Comparison of ENCODE assay signal across 24 mouse cellular contexts in genomic region chr3:20864241-20864640, GRCm38 (mm10).
A peak's percentile ranks its signal among the peaks of the same experiment; 100 is the strongest.
DNase-seq lines count a peak whose midpoint lies in the region; ATAC-seq and TF ChIP-seq lines count a peak whose summit lies in the region.
"Had no signal": no experiment of that assay in that cellular context is flagged by ENCODE, and none has a peak within 500 bp of the region (broad histone marks: within the 10 kb centered on the region; RNA-seq: fewer than 3 reads in every experiment).

No protein-coding gene starts in this region.

- no peak overlapping the region for H3K4me3 ChIP-seq in CH12.LX (replicated peaks in 1 of 3; ENCODE audit: low read depth in 2 of 3, low read length in 2 of 3, poor library complexity in 1 of 3)
- H3K4me3 ChIP-seq in hindbrain, embryonic 14.5 days (replicated peaks; ENCODE audit: low read length), result no peak overlapping the region
- H3K4me3 ChIP-seq: embryonic facial prominence, embryonic 13.5 days; embryonic facial prominence, embryonic 15.5 days; erythroblast, embryonic 14.5 days; forebrain, embryonic 10.5 days; forebrain, embryonic 12.5 days had no signal

- peaks cover 3 to 8% of the 10 kb centered on the region in 2 experiments; a peak in 2 of 4 replicates for H3K4me1 ChIP-seq in CH12.LX (ENCODE audit: control insufficient read depth in 1 of 2, insufficient read depth in 2 of 2)
- no peaks in the 10 kb centered on the region for H3K4me1 ChIP-seq in hindbrain, embryonic 14.5 days (replicated peaks; ENCODE audit: control insufficient read depth, insufficient read depth, low read length)
- H3K4me1 ChIP-seq: embryonic facial prominence, embryonic 13.5 days; embryonic facial prominence, embryonic 15.5 days; forebrain, embryonic 10.5 days; forebrain, embryonic 12.5 days had no signal

- WGBS in hindbrain, embryonic 14.5 days, result 87% methylated on average over 2 of the region's 2 CpGs

- in situ Hi-C loops in CH12.LX (cut with MboI; ENCODE audit: low pct_ligation_motif_present, low pct_unique_long_range_greater_than_20kb, low sequenced_read_pairs), result no loop called here

- peak; percentile 41 for DNase-seq in A20 (ENCODE audit: low read depth, low spot score)
- peak; percentile 7 for DNase-seq in CD4-positive, CD25-positive, alpha-beta regulatory T cell, adult 2 months (ENCODE audit: low read depth, low spot score)
- DNase-seq in CH12.LX (ENCODE audit: extremely low read depth), result peak; percentile 51
- peak; percentile 2 for DNase-seq in induced T-regulatory cell, adult 2 months (ENCODE audit: low read depth)
- no peak for DNase-seq in right cerebral cortex, postnatal 10 days (ENCODE audit: low spot score in 2 of 2)
- DNase-seq in hindbrain, embryonic 14.5 days (ENCODE audit: low spot score), result no peak
- DNase-seq in retina, postnatal 1 day, result no peak
- DNase-seq: adrenal gland, adult 8-10 months; adrenal gland, postnatal 14 days; adrenal gland, postnatal 36 days; cerebellum, adult 11-12 months; cerebellum, adult 2 months; cerebellum, adult 9-11 months; cerebellum, postnatal 14 days; cerebellum, postnatal 36 days; embryo, embryonic 11 days had no signal

- TF ChIP-seq EP300 in CH12.LX (IDR thresholded peaks at IDR 0.05; ENCODE audit: low read length), result peak; percentile 80

- peak overlapping the region; percentile 50; the same call in 1 of the 2 replicates for H3K4me2 ChIP-seq in CH12.LX (ENCODE audit: insufficient read depth, low read depth, poor library complexity, severe bottlenecking)
- no peak overlapping the region for H3K4me2 ChIP-seq in hindbrain, embryonic 14.5 days (replicated peaks)
- H3K4me2 ChIP-seq: embryonic facial prominence, embryonic 13.5 days; embryonic facial prominence, embryonic 15.5 days; forebrain, embryonic 12.5 days had no signal

- peak overlapping the region; percentile 60 for H3K9ac ChIP-seq in CH12.LX (ENCODE audit: insufficient read depth, low read depth)
- H3K9ac ChIP-seq in hindbrain, embryonic 14.5 days, result no peak overlapping the region
- H3K9ac ChIP-seq: embryonic facial prominence, embryonic 13.5 days; embryonic facial prominence, embryonic 15.5 days; forebrain, embryonic 12.5 days had no signal

- ATAC-seq in hindbrain, embryonic 14.5 days (ENCODE audit: low FRiP score), result no peak
- no peak for ATAC-seq in megakaryocyte progenitor cell, adult 5-6 weeks (replicated peaks; ENCODE audit: poor library complexity)
- ATAC-seq: forebrain, embryonic 14.5 days; forebrain, embryonic 16.5 days had no signal

- no peaks in the 10 kb centered on the region for H3K27me3 ChIP-seq in CH12.LX (replicated peaks)
- no peaks in the 10 kb centered on the region for H3K27me3 ChIP-seq in hindbrain, embryonic 14.5 days (ENCODE audit: control insufficient read depth, insufficient read depth, low read length)
- H3K27me3 ChIP-seq: embryonic facial prominence, embryonic 13.5 days; embryonic facial prominence, embryonic 15.5 days; forebrain, embryonic 12.5 days had no signal

- no peaks in the 10 kb centered on the region for H3K79me2 ChIP-seq in CH12.LX (replicated peaks; ENCODE audit: control insufficient read depth, extremely low read depth, insufficient read depth, poor library complexity, severe bottlenecking)

- dilution Hi-C loops in CH12.LX (cut with MboI; ENCODE audit: extremely low pct_ligation_motif_present, extremely low pct_unique_long_range_greater_than_20kb, low sequenced_read_pairs), result no loop called here

- TF ChIP-seq RAD21 in CH12.LX (IDR thresholded peaks at IDR 0.05; ENCODE audit: low read depth, low read length), result no peak

- no peak for TF ChIP-seq POLR2A in CH12.LX (IDR thresholded peaks at IDR 0.05; ENCODE audit: low read depth, low read length)

- H3K27ac ChIP-seq in CH12.LX (ENCODE audit: insufficient read depth, low read depth), result peak overlapping the region; percentile 93
- H3K27ac ChIP-seq in hindbrain, embryonic 14.5 days, result no peak overlapping the region
- H3K27ac ChIP-seq: embryonic facial prominence, embryonic 13.5 days; embryonic facial prominence, embryonic 15.5 days; forebrain, embryonic 10.5 days; forebrain, embryonic 12.5 days had no signal

- no peaks in the 10 kb centered on the region for H3K9me3 ChIP-seq in CH12.LX (replicated peaks; ENCODE audit: low read length)
- H3K9me3 ChIP-seq in hindbrain, embryonic 14.5 days (ENCODE audit: control insufficient read depth, low read length), result no peaks in the 10 kb centered on the region
- H3K9me3 ChIP-seq: embryonic facial prominence, embryonic 15.5 days; forebrain, embryonic 10.5 days; forebrain, embryonic 12.5 days had no signal

- no peaks in the 10 kb centered on the region for H3K36me3 ChIP-seq in CH12.LX (replicated peaks in 1 of 2; ENCODE audit: control insufficient read depth in 1 of 2, insufficient read depth in 1 of 2, low read length in 1 of 2)
- no peaks in the 10 kb centered on the region for H3K36me3 ChIP-seq in hindbrain, embryonic 14.5 days (replicated peaks; ENCODE audit: control insufficient read depth, insufficient read depth)
- H3K36me3 ChIP-seq: embryonic facial prominence, embryonic 13.5 days; embryonic facial prominence, embryonic 15.5 days; forebrain, embryonic 10.5 days; forebrain, embryonic 12.5 days had no signal

- no peak for TF ChIP-seq CTCF in CH12.LX (conservative IDR thresholded peaks at IDR 0.05 in 1 of 2, IDR thresholded peaks at IDR 0.05 in 1 of 2; ENCODE audit: low read depth in 2 of 2, low read length in 2 of 2)

TF ChIP-seq in CH12.LX, 34 proteins besides CTCF, POLR2A, EP300 and RAD21:
- TF ChIP-seq JUN (IDR thresholded peaks at IDR 0.05; ENCODE audit: insufficient read depth, low read depth, low read length) (peak; percentile 48; the same call in 1 of the 2 replicates), ZC3H11A (IDR thresholded peaks at IDR 0.05; ENCODE audit: low read depth, low read length) (no peak), RCOR1 (conservative IDR thresholded peaks at IDR 0.05; ENCODE audit: low read depth, low read length) (no peak), ZNF384 (IDR thresholded peaks at IDR 0.05; ENCODE audit: low read depth, low read length) (peak; percentile 70), IRF4 (IDR thresholded peaks at IDR 0.05; ENCODE audit: low read depth, low read length) (peak; percentile 85), JUND (conservative IDR thresholded peaks at IDR 0.05; ENCODE audit: low read depth, low read length) (peak; percentile 66), MAFK (IDR thresholded peaks at IDR 0.05; ENCODE audit: insufficient replicate concordance, low read length) (peak; percentile 77; the same call in 1 of the 2 replicates), BHLHE40 (IDR thresholded peaks at IDR 0.05; ENCODE audit: low read depth, low read length) (peak; percentile 37; the same call in 1 of the 2 replicates), USF1 (IDR thresholded peaks at IDR 0.05; ENCODE audit: low read depth, low read length) (no peak), MYC (IDR thresholded peaks at IDR 0.05; ENCODE audit: low read depth, low read length) (0 out of 2 replicates have a peak, but pooled peaks have one; percentile 40), UBTF (IDR thresholded peaks at IDR 0.05; ENCODE audit: low read depth, low read length) (no peak), MAX (IDR thresholded peaks at IDR 0.05; ENCODE audit: low read length) (0 out of 2 replicates have a peak, but pooled peaks have one; percentile 22), SMC3 (IDR thresholded peaks at IDR 0.05; ENCODE audit: low read depth, low read length) (no peak), CHD2 (IDR thresholded peaks at IDR 0.05; ENCODE audit: low read length) (no peak), MEF2A (IDR thresholded peaks at IDR 0.05; ENCODE audit: borderline replicate concordance, low read depth, low read length) (peak; percentile 37; the same call in 1 of the 2 replicates), ETS1 (conservative IDR thresholded peaks at IDR 0.05; ENCODE audit: low read depth, low read length) (0 out of 2 replicates have a peak, but pooled peaks have one; percentile 29), E2F4 (IDR thresholded peaks at IDR 0.05; ENCODE audit: insufficient replicate concordance, low read depth, low read length) (no peak), TCF12 (IDR thresholded peaks at IDR 0.05; ENCODE audit: low read depth, low read length) (peak; percentile 22; the same call in 1 of the 2 replicates)

Comparison
In these comparisons a context has a peak if more than half of its experiments do, and no peak if none do; other contexts are left out.
1. DNase-seq: peak in A20 (single experiment), CD4-positive, CD25-positive, alpha-beta regulatory T cell, adult 2 months (single experiment), CH12.LX (single experiment) and induced T-regulatory cell, adult 2 months (single experiment); none in right cerebral cortex, postnatal 10 days (0 of 2), hindbrain, embryonic 14.5 days (single experiment) and retina, postnatal 1 day (single experiment).